Mouse (Mus musculus): Measurements from ENCODE around the gene Smyd3.

Gene Smyd3

DNA sequence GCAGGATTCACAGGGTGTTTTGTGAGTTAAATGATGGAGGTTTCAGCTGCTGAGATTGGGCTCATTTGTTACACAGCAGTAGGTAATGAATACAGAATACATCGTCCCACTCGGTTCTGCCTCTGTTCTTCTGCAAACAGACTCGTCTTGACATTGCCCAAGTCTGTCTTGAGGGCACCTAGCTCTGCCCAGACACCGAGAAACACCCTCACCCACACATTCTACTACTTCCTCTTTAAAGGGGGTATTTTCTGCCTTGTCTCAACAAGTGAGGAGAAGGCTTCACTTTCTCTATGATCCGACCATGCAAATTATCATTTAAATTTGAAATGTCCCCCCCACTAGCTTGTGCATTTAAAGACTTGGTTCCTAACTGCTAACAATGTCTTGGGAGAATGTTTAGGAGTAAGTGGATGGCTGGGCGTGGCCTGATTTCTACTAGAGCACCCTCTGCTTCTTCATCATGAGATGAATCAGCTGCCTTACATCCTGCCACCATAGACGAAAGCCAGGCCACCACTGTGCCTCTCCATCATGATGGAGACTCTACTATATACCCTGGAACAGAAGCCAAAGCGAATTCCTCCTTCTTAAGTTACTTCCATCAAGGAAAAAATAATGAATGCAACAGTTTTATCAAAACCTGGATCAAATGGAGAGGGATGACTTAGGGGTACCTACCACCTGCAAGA, 593.2 kb downstream of the Smyd3 start:
- no peak for DNase-seq

DNA sequence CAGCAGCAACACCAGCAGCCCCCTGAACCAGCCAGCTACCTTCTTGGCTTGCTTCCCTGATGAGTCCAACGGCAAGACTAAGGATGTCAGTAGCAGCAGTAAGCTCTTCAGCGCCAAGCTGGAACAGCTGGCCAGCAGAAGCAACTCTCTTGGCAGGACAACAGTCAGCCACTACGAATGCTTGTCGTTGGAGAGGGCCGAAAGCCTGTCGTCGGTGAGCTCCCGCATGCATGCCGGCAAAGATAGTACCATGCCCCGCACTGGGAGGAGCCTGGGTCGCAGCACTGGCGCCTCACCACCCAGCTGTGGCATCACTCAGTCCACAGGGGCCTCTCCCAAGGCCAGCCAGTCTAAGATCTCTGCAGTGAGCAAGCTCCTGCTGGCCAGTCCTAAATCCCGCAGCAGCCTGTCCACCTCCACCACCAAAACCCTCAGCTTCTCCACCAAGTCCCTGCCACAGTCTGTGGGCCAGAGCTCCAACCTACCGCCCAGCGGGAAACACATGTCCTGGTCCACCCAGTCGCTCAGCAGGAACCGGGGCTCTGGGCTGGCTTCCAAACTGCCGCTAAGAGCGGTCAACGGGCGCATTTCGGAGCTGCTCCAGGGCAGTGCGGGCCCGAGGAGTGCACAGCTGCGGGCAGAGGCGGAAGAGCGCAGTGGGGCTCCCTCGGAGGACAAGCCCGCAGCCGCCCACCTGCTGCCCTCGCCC, 600.5 kb downstream of the Smyd3 start:
- peak; percentile 46 for DNase-seq

DNA sequence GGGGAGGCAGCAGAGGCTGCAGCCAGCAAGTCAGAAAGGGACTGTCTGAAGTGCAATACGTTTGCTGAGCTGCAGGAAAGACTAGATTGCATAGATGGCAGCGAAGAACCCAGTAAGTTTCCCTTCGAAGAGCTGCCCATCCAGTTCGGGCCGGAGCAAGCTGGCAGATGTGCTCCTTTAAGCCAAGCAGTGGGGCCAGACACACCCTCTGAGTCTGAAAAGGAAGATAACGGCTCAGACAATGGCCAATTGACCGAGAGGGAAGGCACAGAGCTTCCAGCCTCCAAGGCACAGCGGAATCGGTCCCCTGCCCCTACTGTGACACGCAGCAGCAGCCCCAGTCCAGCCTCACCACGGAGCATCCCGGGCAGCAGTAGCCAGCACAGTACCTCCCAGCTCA, 602.8 kb downstream of the Smyd3 start:
- no peak for DNase-seq

DNA sequence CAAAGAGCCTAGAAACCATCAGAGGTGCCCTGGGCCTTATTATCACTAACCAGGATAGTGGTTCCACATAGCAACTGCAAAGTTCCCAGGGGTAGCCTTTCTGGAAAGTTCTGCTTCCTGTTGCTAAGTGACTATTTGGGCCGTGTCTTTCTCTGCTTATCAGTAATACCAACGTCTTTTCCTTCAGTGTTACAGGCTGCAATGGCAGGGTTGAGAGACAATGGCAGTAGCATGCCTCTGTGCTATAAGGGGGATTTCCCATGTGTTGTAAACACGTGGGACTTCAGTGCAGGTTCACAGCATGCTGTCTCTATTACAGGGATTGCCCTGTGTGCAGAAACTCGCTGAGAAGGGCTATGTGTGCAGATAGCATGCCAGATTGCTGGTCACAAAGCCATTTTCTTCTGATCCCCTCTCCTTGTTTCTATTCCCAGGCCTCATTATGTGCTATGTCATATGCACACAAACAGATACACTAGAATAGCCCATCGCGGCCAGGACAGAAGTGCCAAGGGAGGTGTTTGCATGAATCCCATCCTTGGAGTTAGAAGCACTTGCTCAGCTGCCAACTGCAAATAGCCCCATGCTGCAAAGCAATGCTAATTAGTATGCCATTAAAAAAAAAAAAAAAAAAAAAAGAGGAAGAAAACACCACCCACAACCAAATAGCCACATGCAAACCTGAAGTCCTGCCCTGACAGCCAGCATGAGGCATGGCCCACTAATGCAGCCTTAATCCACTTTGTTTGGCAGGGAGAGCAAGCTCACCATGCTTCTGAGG, 604.7 kb downstream of the Smyd3 start:
- DNase-seq: no peak

DNA sequence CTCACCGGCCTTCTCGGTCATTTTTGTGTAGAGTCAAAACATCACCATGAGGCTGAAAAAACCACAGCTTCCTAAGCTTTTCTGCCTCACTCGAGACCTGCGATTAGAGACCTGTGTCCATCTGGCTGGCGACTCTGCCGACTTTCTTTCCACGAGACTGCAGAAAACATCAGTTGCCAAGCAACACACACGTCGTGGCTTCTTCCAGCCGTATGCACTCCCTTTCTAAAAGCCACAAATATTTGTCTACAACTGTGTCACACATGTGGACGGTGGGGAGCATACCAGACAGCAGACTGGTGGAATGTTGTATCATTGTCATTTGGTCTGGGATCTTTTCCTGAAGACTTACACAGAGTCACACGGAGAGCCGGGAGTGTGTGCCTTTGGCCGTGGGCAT, 606.9 kb downstream of the Smyd3 start:
- DNase-seq: peak; percentile 49
